Mouse (Mus musculus) kidney, embryonic 16.5 days (tissue): ENCODE measurements around the gene Crtac1. TPM values are rescaled to one million over a fixed set of nuclear protein-coding genes. Genes with fewer than 3 reads are reported as not detected.

Experiments
- ATAC-seq: fragments of 200-750 bp; cut with Nextera tagmentation; 2 replicates; pipeline ENCODE4 v1.8.0; 2017; ENCODE audit warnings: moderate TSS enrichment; ENCODE audit not compliant: low FRiP score, low TSS enrichment
- H3K27ac ChIP-seq: fragments of 300-500 bp; sonication (generic); 2 replicates; pipeline ENCODE4 v1.5.1; 2014; ENCODE audit warnings: low read length
- H3K27me3 ChIP-seq: fragments of 300-500 bp; sonication (generic); 2 replicates; pipeline ENCODE4 v1.6.1; 2014; ENCODE audit warnings: low read length, control low read depth, mixed read lengths; ENCODE audit not compliant: insufficient read depth
- H3K36me3 ChIP-seq: fragments of 300-500 bp; sonication (generic); 2 replicates; pipeline ENCODE4 v1.6.1; 2014; ENCODE audit warnings: low read length, control low read depth, mixed read lengths; ENCODE audit not compliant: insufficient read depth
- H3K4me1 ChIP-seq: fragments of 300-500 bp; sonication (generic); 2 replicates; pipeline ENCODE4 v1.6.1; 2014; ENCODE audit warnings: low read length, control low read depth, mixed read lengths; ENCODE audit not compliant: insufficient read depth
- H3K4me2 ChIP-seq: fragments of 300-500 bp; sonication (generic); replicated peaks from 2 replicates; pipeline ENCODE4 v1.6.1; 2014; ENCODE audit warnings: low read depth, low read length
- H3K4me3 ChIP-seq: fragments of 300-500 bp; sonication (generic); 2 replicates; pipeline ENCODE4 v1.5.1; 2014; ENCODE audit warnings: mild to moderate bottlenecking, low read length
- H3K9ac ChIP-seq: fragments of 300-500 bp; sonication (generic); replicated peaks from 2 replicates; pipeline ENCODE4 v1.6.1; 2014; ENCODE audit warnings: low read length
- H3K9me3 ChIP-seq: fragments of 300-500 bp; sonication (generic); 2 replicates; pipeline ENCODE4 v1.6.1; 2016; ENCODE audit warnings: low read length, control low read depth
- WGBS: fragments of 180-500 bp; shearing (Covaris S2); extraction: QIAGEN DNeasy Blood & Tissue Kit; methylation state at CpG from one replicate; pipeline ENCODE4 v1.1.7; 2014; 5-methylcytosine and 5-hydroxymethylcytosine counted together
- polyA plus RNA-seq: library from polyadenylated mRNA; unstranded; fragments of >200 nt; fragmentation: Nextera tagmentation; extraction: Ambion mirVana; gene quantifications from 2 replicates; pipeline ENCODE4 v1.2.1, GENCODE M21; 2015

Gene Crtac1
- polyA plus RNA-seq, 1 experiment from 2014 or later: 6.0 TPM

DNA sequence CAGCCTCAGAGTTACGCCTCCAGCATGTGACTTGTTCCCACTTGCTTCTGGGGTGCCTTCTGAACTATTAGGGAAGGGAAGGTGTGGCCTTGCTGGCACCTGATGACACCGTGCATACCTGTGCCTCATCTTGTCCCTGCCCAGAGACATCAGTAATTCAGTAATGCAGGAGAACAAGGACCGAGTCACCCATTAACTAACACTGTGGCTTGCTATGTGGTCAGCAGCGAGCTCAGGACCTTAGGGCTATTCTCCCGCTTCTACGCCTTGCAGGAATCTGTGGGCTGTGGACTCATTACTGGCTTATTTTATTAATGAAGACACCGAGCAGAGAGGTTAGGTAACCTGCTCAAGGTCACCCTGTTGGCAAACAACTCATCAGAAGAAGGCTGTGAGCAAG is 21.0 kb upstream of the Crtac1 start:
- Histone ChIP-seq H3K27me3 (no peaks in the 10 kb centered on the region), H3K9me3 (no peaks in the 10 kb centered on the region), H3K4me2 (no peak overlapping the region), H3K27ac (no peak overlapping the region), H3K36me3 (no peaks in the 10 kb centered on the region), H3K4me1 (no peaks in the 10 kb centered on the region), H3K4me3 (no peak overlapping the region), H3K9ac (no peak overlapping the region)
- ATAC-seq: peak; percentile 67; the same call in 1 of the 2 replicates
- WGBS: 63% methylated on average over 7 of the region's 7 CpGs

DNA sequence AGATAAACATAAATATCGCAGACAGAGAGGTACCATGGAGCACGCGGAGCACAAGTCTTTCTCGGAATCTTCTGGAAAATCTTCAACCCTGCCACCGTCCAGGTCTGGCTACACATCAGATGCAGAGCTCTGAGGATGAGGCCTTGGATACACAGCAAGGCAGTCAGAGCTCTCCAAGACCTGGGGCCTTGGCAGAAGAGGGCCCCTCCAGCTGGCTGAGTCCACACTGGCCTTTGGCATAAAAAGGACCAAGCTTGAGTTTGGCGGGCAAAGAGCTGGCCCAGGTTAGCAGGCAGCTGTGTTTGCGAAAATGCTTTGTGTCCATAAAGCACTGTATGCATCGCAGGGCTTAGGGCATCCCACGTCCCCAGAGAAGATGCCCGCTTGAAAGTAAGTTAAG is 17.0 kb upstream of the Crtac1 start:
- 96% methylated on average over 10 of the region's 10 CpGs for WGBS
- Histone ChIP-seq H3K4me2 (no peak overlapping the region), H3K4me3 (no peak overlapping the region), H3K9ac (no peak overlapping the region), H3K9me3 (no peaks in the 10 kb centered on the region), H3K4me1 (no peaks in the 10 kb centered on the region), H3K27ac (no peak overlapping the region), H3K27me3 (no peaks in the 10 kb centered on the region), H3K36me3 (no peaks in the 10 kb centered on the region)
- no peak for ATAC-seq

DNA sequence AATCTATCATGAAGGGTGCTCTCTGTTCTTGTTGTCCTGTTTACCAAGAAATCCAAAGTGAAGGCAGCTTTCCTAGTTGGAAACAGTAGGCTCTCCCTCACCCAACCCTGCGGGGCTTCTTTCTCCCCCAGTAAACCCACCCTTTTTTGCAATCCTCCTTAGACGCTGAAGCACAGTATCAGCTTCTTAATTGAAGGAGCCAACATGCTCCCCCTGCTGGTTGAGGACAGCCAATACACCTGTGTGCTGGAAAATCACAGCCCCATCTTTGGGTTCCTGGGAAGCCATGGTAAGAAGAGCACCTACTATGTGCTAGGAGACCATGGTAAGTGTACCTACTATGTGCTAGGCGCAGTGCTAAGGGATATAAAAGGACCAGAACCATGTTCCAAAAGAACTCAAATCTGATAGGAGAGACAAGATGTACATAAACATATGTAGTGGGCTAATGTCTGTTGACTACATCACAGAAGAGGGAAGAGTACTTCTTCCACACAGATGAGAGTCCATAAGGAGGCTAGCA is 12.4 kb upstream of the Crtac1 start:
- Histone ChIP-seq H3K4me1 (peaks cover 5% of the 10 kb centered on the region), H3K27ac (no peak overlapping the region), H3K9me3 (no peaks in the 10 kb centered on the region), H3K4me2 (no peak overlapping the region), H3K27me3 (no peaks in the 10 kb centered on the region), H3K36me3 (no peaks in the 10 kb centered on the region), H3K4me3 (no peak overlapping the region), H3K9ac (no peak overlapping the region)
- no peak for ATAC-seq
- WGBS: 9% methylated on average over 3 of the region's 3 CpGs

DNA sequence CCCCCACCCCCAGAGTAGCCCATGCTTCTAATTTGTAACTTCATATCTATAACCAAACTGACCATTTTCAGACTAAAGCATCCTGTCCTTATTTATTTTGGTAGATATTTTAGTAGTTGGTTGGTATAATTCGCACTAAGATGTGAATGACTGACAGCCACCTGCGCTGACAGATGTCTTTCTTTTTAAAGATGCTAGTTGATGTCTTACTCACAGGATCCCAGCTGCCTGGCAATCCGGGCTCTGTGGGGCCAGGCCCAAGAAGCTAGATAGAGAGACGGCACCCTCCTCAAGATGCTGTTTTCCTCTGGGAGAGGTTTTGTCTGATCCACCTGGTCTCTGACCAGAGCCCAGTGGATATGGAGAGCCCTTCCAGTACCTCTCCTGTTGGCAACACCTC is 11.7 kb upstream of the Crtac1 start:
- no peak overlapping the region for H3K27ac ChIP-seq
- no peaks in the 10 kb centered on the region for H3K27me3 ChIP-seq
- ATAC-seq: no peak
- H3K36me3 ChIP-seq: no peaks in the 10 kb centered on the region
- no peaks in the 10 kb centered on the region for H3K9me3 ChIP-seq
- no peak overlapping the region for H3K4me2 ChIP-seq
- 52% methylated on average over 4 of the region's 4 CpGs for WGBS
- H3K9ac ChIP-seq: no peak overlapping the region
- H3K4me3 ChIP-seq: no peak overlapping the region
- peaks cover 5% of the 10 kb centered on the region for H3K4me1 ChIP-seq

DNA sequence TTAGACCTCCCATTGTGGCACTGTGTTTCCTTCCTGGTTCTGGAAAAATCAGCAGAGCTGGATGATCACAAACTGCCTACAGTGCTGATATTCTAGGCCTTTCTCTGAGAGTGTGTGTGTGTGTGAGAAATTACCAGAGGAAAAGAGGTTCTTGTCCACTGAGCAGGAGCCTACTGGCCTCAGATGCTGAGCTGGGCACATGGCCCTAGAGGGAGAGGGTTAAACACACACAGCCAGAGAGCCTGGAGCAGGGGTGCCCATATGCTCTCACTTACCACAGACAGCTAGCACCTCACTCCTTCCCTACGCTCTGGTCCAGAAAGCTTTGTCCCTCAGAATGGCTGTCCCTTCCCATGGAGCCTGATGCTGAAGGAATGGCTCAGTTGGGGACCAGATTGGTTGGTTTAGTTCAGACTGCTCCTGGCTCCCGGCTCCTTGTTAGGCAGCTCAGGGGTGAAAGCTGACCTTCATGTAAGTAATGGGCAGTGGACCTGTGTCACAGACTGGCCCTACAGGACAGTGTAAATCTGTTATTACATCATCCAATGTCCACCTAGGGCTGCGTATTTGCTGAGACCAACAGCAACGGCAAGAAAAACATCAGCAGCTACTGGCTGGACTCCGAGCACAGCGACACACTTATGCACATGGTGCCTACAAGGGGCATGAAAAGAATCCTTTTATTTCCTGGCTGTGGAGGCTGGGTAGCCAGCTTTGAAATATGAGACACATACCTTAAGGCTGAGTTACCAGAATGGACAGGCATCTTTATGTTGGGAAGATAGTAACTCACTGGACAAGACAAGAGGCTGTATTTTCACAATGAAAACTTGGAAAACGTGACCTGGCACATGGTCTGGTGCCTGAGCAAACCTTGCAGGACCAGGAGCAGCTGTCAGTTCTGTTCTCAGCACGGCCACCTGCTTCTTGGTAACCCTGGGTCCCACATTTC is 10.9 kb upstream of the Crtac1 start:
- Histone ChIP-seq H3K4me3 (no peak overlapping the region), H3K27ac (no peak overlapping the region), H3K36me3 (no peaks in the 10 kb centered on the region), H3K9ac (no peak overlapping the region), H3K27me3 (no peaks in the 10 kb centered on the region), H3K4me1 (peaks cover 5% of the 10 kb centered on the region), H3K9me3 (no peaks in the 10 kb centered on the region), H3K4me2 (no peak overlapping the region)
- 15% methylated on average over 8 of the region's 8 CpGs for WGBS
- ATAC-seq: peak; percentile 65

DNA sequence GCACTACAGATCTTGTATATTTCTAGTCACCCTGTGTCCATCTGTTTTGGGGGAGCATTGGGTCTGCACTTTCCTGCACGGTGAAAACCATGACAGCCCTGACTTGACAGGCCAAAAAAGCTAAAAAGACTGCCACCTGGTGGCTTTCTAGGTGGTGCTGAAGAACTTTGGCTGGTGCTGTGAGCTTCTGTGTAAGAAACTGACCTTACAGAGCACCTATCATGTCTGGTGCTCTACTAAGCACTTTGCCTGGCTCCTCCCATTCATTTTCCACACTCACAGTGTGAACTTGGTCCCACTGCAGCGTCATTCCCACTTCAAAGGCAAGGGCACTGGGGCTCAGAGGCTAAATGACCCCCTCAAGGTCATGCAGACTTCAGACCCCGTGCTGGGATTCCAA is 8.5 kb upstream of the Crtac1 start:
- no peak overlapping the region for H3K4me2 ChIP-seq
- peaks cover 5% of the 10 kb centered on the region for H3K4me1 ChIP-seq
- H3K4me3 ChIP-seq: no peak overlapping the region
- H3K9me3 ChIP-seq: no peaks in the 10 kb centered on the region
- no peak overlapping the region for H3K9ac ChIP-seq
- 30% methylated on average over 3 of the region's 3 CpGs for WGBS
- peaks cover 6% of the 10 kb centered on the region for H3K27me3 ChIP-seq
- no peaks in the 10 kb centered on the region for H3K36me3 ChIP-seq
- H3K27ac ChIP-seq: no peak overlapping the region
- ATAC-seq: no peak

DNA sequence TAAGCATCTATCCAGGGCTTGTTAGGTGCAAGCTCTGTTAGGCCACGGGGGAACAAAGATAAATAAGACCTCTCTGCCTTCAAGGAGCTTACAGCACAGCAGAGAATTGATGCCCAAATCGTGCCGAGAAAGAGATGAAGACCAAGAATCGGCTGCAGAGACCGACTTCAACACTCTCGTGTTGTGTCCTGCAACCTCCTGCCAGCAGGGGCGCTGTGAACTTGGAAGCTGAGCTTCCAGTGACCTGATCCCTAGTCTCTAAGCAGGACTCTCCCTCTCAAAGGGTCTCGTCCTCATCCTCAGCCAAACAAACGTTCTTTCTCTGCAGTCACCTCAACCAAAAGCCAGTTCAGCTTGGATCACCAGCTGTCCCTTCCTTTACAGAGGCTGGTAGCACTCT is 7.8 kb upstream of the Crtac1 start:
- Histone ChIP-seq H3K36me3 (no peaks in the 10 kb centered on the region), H3K27ac (no peak overlapping the region), H3K27me3 (peaks cover 13% of the 10 kb centered on the region), H3K9ac (no peak overlapping the region), H3K4me3 (no peak overlapping the region), H3K4me1 (peaks cover 5% of the 10 kb centered on the region), H3K9me3 (no peaks in the 10 kb centered on the region), H3K4me2 (no peak overlapping the region)
- ATAC-seq: no peak
- 60% methylated on average over 9 of the region's 9 CpGs for WGBS

DNA sequence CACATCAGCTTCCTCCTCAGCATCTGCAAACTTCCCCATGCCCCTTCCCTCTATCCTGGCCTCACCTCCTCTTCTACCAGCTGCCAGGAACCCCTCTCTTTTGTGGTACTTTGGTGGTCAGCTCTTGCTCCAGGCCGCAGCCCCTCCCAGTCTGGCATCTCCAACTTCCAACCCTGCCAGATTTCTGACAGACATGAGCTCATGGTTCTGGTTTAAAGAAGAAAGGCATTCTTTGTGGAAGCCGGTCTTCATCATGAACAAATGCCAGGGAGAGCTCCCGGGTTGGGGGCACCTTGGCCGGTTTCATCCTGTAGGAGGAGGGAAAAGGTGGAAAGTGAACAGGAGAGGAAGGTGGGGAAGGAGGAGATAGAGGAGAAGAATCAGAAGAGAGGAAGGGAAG is 4.0 kb upstream of the Crtac1 start:
- H3K27ac ChIP-seq: no peak overlapping the region
- H3K9ac ChIP-seq: no peak overlapping the region
- no peak for ATAC-seq
- H3K9me3 ChIP-seq: no peaks in the 10 kb centered on the region
- H3K4me3 ChIP-seq: no peak overlapping the region
- H3K27me3 ChIP-seq: peaks cover 47% of the 10 kb centered on the region
- no peak overlapping the region for H3K4me2 ChIP-seq
- WGBS: 70% methylated on average over 4 of the region's 4 CpGs
- peaks cover 12% of the 10 kb centered on the region for H3K4me1 ChIP-seq
- no peaks in the 10 kb centered on the region for H3K36me3 ChIP-seq

DNA sequence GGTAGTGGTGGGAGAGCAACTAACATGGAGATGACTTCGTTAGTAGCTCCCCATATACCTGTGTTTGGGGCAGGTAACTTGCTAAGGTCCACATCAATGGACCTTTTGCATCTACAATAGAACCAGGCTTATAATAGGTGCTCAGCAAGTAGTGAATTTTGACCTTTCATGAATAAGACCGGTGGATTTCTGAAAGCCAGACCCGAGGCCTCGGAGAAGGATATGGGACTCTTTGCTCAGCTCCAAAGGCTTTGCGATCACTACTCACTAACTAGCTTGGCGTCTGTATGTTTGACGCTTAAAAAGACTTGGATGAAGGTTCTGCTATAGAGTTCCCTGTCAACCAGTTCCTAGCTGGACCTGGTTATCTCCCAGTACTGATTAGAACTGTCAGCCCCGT is 1.2 kb upstream of the Crtac1 start:
- H3K36me3 ChIP-seq: no peaks in the 10 kb centered on the region
- no peak overlapping the region for H3K9ac ChIP-seq
- peaks cover 65% of the 10 kb centered on the region for H3K27me3 ChIP-seq
- H3K9me3 ChIP-seq: no peaks in the 10 kb centered on the region
- no peak for ATAC-seq
- peaks cover 12% of the 10 kb centered on the region for H3K4me1 ChIP-seq
- peak overlapping the region; percentile 96 for H3K4me2 ChIP-seq
- H3K27ac ChIP-seq: no peak overlapping the region
- H3K4me3 ChIP-seq: peak overlapping the region; percentile 61
- WGBS: 48% methylated on average over 8 of the region's 8 CpGs

DNA sequence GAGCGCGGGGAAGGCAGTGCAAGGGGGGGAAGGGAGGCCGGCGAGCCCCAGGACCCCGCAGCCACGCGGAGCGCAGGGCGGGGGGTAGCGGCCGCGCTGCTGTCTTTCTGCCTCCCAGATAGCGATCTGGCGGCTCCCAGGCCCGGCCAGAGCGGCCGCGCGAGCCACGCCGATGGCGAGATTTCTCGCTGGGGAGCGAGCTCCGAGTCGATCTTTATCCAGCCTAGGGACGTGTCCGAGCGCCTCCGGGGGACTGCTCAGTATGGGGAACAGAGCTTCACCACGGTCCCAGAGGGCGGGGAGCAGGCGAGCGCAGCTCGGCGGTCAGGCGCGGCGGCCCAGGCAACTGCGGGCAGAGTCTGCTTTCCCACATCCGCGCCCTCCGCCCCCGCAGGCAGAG is 608 bp upstream of the Crtac1 start:
- no peaks in the 10 kb centered on the region for H3K36me3 ChIP-seq

More for the DNA sequence above, 608 bp upstream of the Crtac1 start:
- under 1% methylated on average over 42 of the region's 44 CpGs for WGBS
- ATAC-seq: peak; percentile 75
- H3K4me3 ChIP-seq: peak overlapping the region; percentile 61
- peak overlapping the region; percentile 96 for H3K4me2 ChIP-seq
- H3K27ac ChIP-seq: no peak overlapping the region
- H3K4me1 ChIP-seq: peaks cover 12% of the 10 kb centered on the region
- H3K27me3 ChIP-seq: peaks cover 65% of the 10 kb centered on the region
- peak overlapping the region; percentile 69 for H3K9ac ChIP-seq
- no peaks in the 10 kb centered on the region for H3K9me3 ChIP-seq
